Mouse (Mus musculus) liver, embryonic 14.5 days (tissue): Measurements from ENCODE around the gene Cggbp1. TPM values are rescaled to one million over a fixed set of nuclear protein-coding genes. Genes with fewer than 3 reads are reported as not detected.

Source experiments
- ATAC-seq: fragments of 200-750 bp; cut with Nextera tagmentation; 2 replicates; pipeline ENCODE4 v1.8.0; 2017; ENCODE audit warnings: moderate number of reproducible peaks, mild to moderate bottlenecking, moderate library complexity; ENCODE audit not compliant: insufficient read depth
- DNase-seq, 3 experiments: peaks; one replicate each; pipeline ENCODE4 v3.0.0-alpha.2; 2012 to 2013; ENCODE audit warnings: low read depth in 3 of 3, low spot score in 3 of 3
- H3K27ac ChIP-seq: fragments of 300-500 bp; sonication (generic); 2 replicates; pipeline ENCODE4 v1.5.1; 2014; ENCODE audit warnings: moderate library complexity, mild to moderate bottlenecking, control low read depth, inconsistent platforms
- H3K27me3 ChIP-seq: fragments of 300-500 bp; sonication (generic); 2 replicates; pipeline ENCODE4 v1.6.1; 2014; ENCODE audit warnings: mild to moderate bottlenecking, low read length, moderate library complexity; ENCODE audit not compliant: control insufficient read depth, insufficient read depth
- H3K36me3 ChIP-seq: fragments of 300-500 bp; sonication (generic); replicated peaks from 2 replicates; pipeline ENCODE4 v1.6.1; 2014; ENCODE audit warnings: low read depth; ENCODE audit not compliant: control insufficient read depth, insufficient read depth
- H3K4me1 ChIP-seq, 2 experiments: fragments of 200-500 bp in 1 of 2; fragments of 300-500 bp in 1 of 2; sonication (generic) in 1 of 2; replicated peaks; 2 replicates each; pipeline ENCODE4 v1.6.1; 2012 to 2014; ENCODE audit warnings: antibody characterized with exemption in 1 of 2, inconsistent platforms in 1 of 2, low read length in 1 of 2; ENCODE audit not compliant: control insufficient read depth in 2 of 2, insufficient read depth in 2 of 2
- H3K4me2 ChIP-seq: fragments of 300-500 bp; sonication (generic); 2 replicates; pipeline ENCODE4 v1.6.1; 2014; ENCODE audit warnings: low read depth, mild to moderate bottlenecking, control low read depth, moderate library complexity
- H3K4me3 ChIP-seq, 2 experiments: fragments of 200-500 bp in 1 of 2; fragments of 300-500 bp in 1 of 2; sonication (generic) in 1 of 2; 2 replicates each; pipeline ENCODE4 v1.5.1; 2012 to 2014; ENCODE audit warnings: low read depth in 2 of 2, low read length in 2 of 2, mild to moderate bottlenecking in 2 of 2, control low read depth in 1 of 2, inconsistent platforms in 1 of 2, moderate library complexity in 1 of 2; ENCODE audit not compliant: insufficient read depth in 1 of 2
- H3K9ac ChIP-seq: fragments of 300-500 bp; sonication (generic); replicated peaks from 2 replicates; pipeline ENCODE4 v1.6.1; 2014; ENCODE audit warnings: mild to moderate bottlenecking, control low read depth, moderate library complexity
- H3K9me3 ChIP-seq: fragments of 300-500 bp; sonication (generic); 2 replicates; pipeline ENCODE4 v1.6.1; 2016; ENCODE audit warnings: low read length, mixed read lengths; ENCODE audit not compliant: control insufficient read depth
- CTCF ChIP-seq: IDR thresholded peaks from 2 replicates; pipeline ENCODE4 v1.5.1; 2016; ENCODE audit warnings: antibody characterized with exemption, low read depth, control low read depth
- EP300 ChIP-seq: IDR thresholded peaks from 2 replicates; pipeline ENCODE4 v1.6.1; 2016; ENCODE audit warnings: antibody characterized with exemption, low read depth
- WGBS: fragments of 180-500 bp; shearing (Covaris S2); extraction: QIAGEN DNeasy Blood & Tissue Kit; methylation state at CpG from one replicate; pipeline ENCODE4 v1.1.7; 2014; ENCODE audit not compliant: insufficient replicate concordance; 5-methylcytosine and 5-hydroxymethylcytosine counted together
- polyA plus RNA-seq, 2 experiments: library from polyadenylated mRNA; depleted of rRNA in 1 of 2; stranded (reverse) in 1 of 2; unstranded in 1 of 2; fragments of >200 nt; fragmentation: Nextera tagmentation in 1 of 2; extraction: Ambion mirVana in 1 of 2; gene quantifications; 2 replicates each; pipeline versions ENCODE4 v1.2.1 to v1.2.3; 2012 to 2014

Gene Cggbp1
- polyA plus RNA-seq, 2 experiments, result 11.2 to 26.0 TPM

GRCm38 (mm10) chr16:64845947-64846346 lies 5.8 kb upstream of the Cggbp1 start:
- no peaks in the 10 kb centered on the region for H3K27me3 ChIP-seq
- no peak overlapping the region for H3K4me2 ChIP-seq
- H3K4me3 ChIP-seq, result no peak overlapping the region
- H3K4me1 ChIP-seq, result peaks cover 7 to 12% of the 10 kb centered on the region in 2 experiments
- WGBS, result 80% methylated on average over 8 of the region's 8 CpGs
- no peaks in the 10 kb centered on the region for H3K36me3 ChIP-seq
- no peak overlapping the region for H3K9ac ChIP-seq
- no peak for DNase-seq
- no peaks in the 10 kb centered on the region for H3K9me3 ChIP-seq
- TF ChIP-seq EP300, result no peak
- peak; percentile 73 for TF ChIP-seq CTCF
- H3K27ac ChIP-seq, result no peak overlapping the region
- no peak for ATAC-seq

GRCm38 (mm10) chr16:64850287-64851084 lies 1.3 kb upstream of the Cggbp1 start:
- H3K36me3 ChIP-seq, result peaks cover 9% of the 10 kb centered on the region
- peak overlapping the region; percentile 85 to 97 for H3K4me3 ChIP-seq
- H3K4me2 ChIP-seq, result peak overlapping the region; percentile 92
- H3K27ac ChIP-seq, result peak overlapping the region; percentile 81
- peaks cover 0 to 7% of the 10 kb centered on the region in 2 experiments; a peak in 3 of 4 replicates for H3K4me1 ChIP-seq
- ATAC-seq, result no peak
- under 1% methylated on average over 16 of the region's 16 CpGs for WGBS
- peak overlapping the region; percentile 79 for H3K9ac ChIP-seq
- DNase-seq, result no peak
- no peak for TF ChIP-seq EP300
- TF ChIP-seq CTCF, result no peak
- no peaks in the 10 kb centered on the region for H3K9me3 ChIP-seq
- H3K27me3 ChIP-seq, result no peaks in the 10 kb centered on the region

- TF ChIP-seq EP300, result no peak
- TF ChIP-seq CTCF, result no peak
- Histone ChIP-seq H3K27me3 (no peaks in the 10 kb centered on the region), H3K36me3 (peaks cover 16% of the 10 kb centered on the region), H3K4me1 (peaks cover 0 to 7% of the 10 kb centered on the region in 2 experiments; a peak in 3 of 4 replicates), H3K9ac (peak overlapping the region; percentile 79), H3K27ac (peak overlapping the region; percentile 81), H3K4me2 (peak overlapping the region; percentile 92), H3K4me3 (peak overlapping the region; percentile 85 to 97), H3K9me3 (no peaks in the 10 kb centered on the region)
- under 1% methylated on average over 45 of the region's 45 CpGs for WGBS
- ATAC-seq, result peak; percentile 36
- no peak for DNase-seq
Measured at GRCm38 (mm10) chr16:64851085-64851562, 672 bp upstream of the Cggbp1 start.

GRCm38 (mm10) chr16:64852441-64852871 lies 660 bp downstream of the Cggbp1 start:
- Histone ChIP-seq H3K4me3 (peak overlapping the region; percentile 82 to 85), H3K36me3 (peaks cover 21% of the 10 kb centered on the region), H3K4me1 (peaks cover 0 to 7% of the 10 kb centered on the region in 2 experiments; a peak in 3 of 4 replicates), H3K9me3 (no peaks in the 10 kb centered on the region), H3K4me2 (peak overlapping the region; percentile 89), H3K9ac (peak overlapping the region; percentile 92), H3K27ac (peak overlapping the region; percentile 92), H3K27me3 (no peaks in the 10 kb centered on the region)
- TF ChIP-seq EP300 (no peak), CTCF (no peak)
- peak; percentile 35 for ATAC-seq
- 0% methylated on average over 52 of the region's 53 CpGs for WGBS
- DNase-seq, result no peak

GRCm38 (mm10) chr16:64852891-64853290 lies 1.1 kb downstream of the Cggbp1 start:
- H3K27ac ChIP-seq, result peak overlapping the region; percentile 92
- H3K9ac ChIP-seq, result peak overlapping the region; percentile 92
- 1% methylated on average over 14 of the region's 14 CpGs for WGBS
- ATAC-seq (no peak), DNase-seq (no peak)
- peak overlapping the region; percentile 82 to 85 for H3K4me3 ChIP-seq
- H3K36me3 ChIP-seq, result peaks cover 21% of the 10 kb centered on the region
- peak overlapping the region; percentile 89 for H3K4me2 ChIP-seq
- H3K9me3 ChIP-seq, result no peaks in the 10 kb centered on the region
- TF ChIP-seq EP300, result no peak
- no peak for TF ChIP-seq CTCF
- H3K27me3 ChIP-seq, result no peaks in the 10 kb centered on the region
- H3K4me1 ChIP-seq, result peaks cover 0 to 7% of the 10 kb centered on the region in 2 experiments; a peak in 3 of 4 replicates
